Mouse (Mus musculus) hindbrain, embryonic 14.5 days (tissue): ENCODE measurements around the gene Xpnpep1. TPM values are rescaled to one million over a fixed set of nuclear protein-coding genes. Genes with fewer than 3 reads are reported as not detected.

ENCODE experiments used
- ATAC-seq: fragments of 200-750 bp; cut with Nextera tagmentation; 2 replicates; pipeline ENCODE4 v1.8.0; 2017; ENCODE audit warnings: moderate number of reproducible peaks, mild to moderate bottlenecking, moderate TSS enrichment, moderate library complexity; ENCODE audit not compliant: low FRiP score
- DNase-seq: peaks from one replicate; pipeline ENCODE4 v3.0.0-alpha.2; 2015; ENCODE audit warnings: low spot score
- H3K27ac ChIP-seq: fragments of 300-500 bp; sonication (generic); 2 replicates; pipeline ENCODE4 v1.5.1; 2014; ENCODE audit warnings: mild to moderate bottlenecking, moderate library complexity
- H3K27me3 ChIP-seq: fragments of 300-500 bp; sonication (generic); 2 replicates; pipeline ENCODE4 v1.6.1; 2014; ENCODE audit warnings: mild to moderate bottlenecking, low read length, mixed read lengths; ENCODE audit not compliant: control insufficient read depth, insufficient read depth
- H3K36me3 ChIP-seq: fragments of 300-500 bp; sonication (generic); replicated peaks from 2 replicates; pipeline ENCODE4 v1.6.1; 2014; ENCODE audit not compliant: control insufficient read depth, insufficient read depth
- H3K4me1 ChIP-seq: fragments of 300-500 bp; sonication (generic); replicated peaks from 2 replicates; pipeline ENCODE4 v1.6.1; 2014; ENCODE audit warnings: antibody characterized with exemption, low read length, mixed read lengths; ENCODE audit not compliant: control insufficient read depth, insufficient read depth
- H3K4me2 ChIP-seq: fragments of 300-500 bp; sonication (generic); replicated peaks from 2 replicates; pipeline ENCODE4 v1.6.1; 2014; ENCODE audit warnings: mild to moderate bottlenecking, moderate library complexity
- H3K4me3 ChIP-seq: fragments of 300-500 bp; sonication (generic); replicated peaks from 2 replicates; pipeline ENCODE4 v1.5.1; 2014; ENCODE audit warnings: mild to moderate bottlenecking, low read length
- H3K9ac ChIP-seq: fragments of 300-500 bp; sonication (generic); 2 replicates; pipeline ENCODE4 v1.6.1; 2014
- H3K9me3 ChIP-seq: fragments of 300-500 bp; sonication (generic); 2 replicates; pipeline ENCODE4 v1.6.1; 2016; ENCODE audit warnings: low read length; ENCODE audit not compliant: control insufficient read depth
- WGBS: fragments of 180-500 bp; shearing (Covaris S2); extraction: QIAGEN DNeasy Blood & Tissue Kit; methylation state at CpG from one replicate; pipeline ENCODE4 v1.1.7; 2014; 5-methylcytosine and 5-hydroxymethylcytosine counted together
- polyA plus RNA-seq: library from polyadenylated mRNA; unstranded; fragments of >200 nt; fragmentation: Nextera tagmentation; extraction: Ambion mirVana; gene quantifications from 2 replicates; pipeline ENCODE4 v1.2.1, GENCODE M21; 2014

Gene Xpnpep1
- polyA plus RNA-seq, 1 experiment from 2014 or later, result 135 TPM

- 74% methylated on average over 5 of the region's 5 CpGs for WGBS
These were observed 29.1 kb downstream of the Xpnpep1 start for GRCm38 (mm10) chr19:53010941-53011340.

DNA sequence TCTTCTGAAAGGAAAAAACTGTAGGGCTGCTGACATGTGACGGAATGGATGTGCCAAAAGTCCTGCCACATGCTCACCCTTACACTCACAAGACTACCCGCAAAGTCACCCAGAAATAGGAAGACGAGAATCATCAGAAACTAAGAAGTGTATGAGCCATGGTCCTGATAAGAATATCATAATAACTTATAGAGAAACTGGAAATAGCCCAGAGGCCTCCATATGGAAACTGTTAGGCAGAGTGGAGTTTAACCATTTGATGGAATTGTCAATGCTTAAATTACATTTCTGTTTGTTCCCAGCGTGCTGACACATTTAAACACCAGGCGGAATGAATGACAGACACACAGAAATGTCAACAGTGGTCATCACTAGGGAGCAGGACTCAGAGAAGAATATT lies 31.1 kb downstream of the Xpnpep1 start:
- Histone ChIP-seq H3K9me3 (no peaks in the 10 kb centered on the region), H3K4me2 (no peak overlapping the region), H3K9ac (no peak overlapping the region), H3K36me3 (peaks cover 74% of the 10 kb centered on the region), H3K4me3 (no peak overlapping the region), H3K4me1 (no peaks in the 10 kb centered on the region), H3K27ac (no peak overlapping the region), H3K27me3 (no peaks in the 10 kb centered on the region)
- no peak for ATAC-seq
- no peak for DNase-seq
- 87% methylated on average over 5 of the region's 5 CpGs for WGBS

More at GRCm38 (mm10) chr19:53010941-53011340, 29.1 kb downstream of the Xpnpep1 start:
- H3K27me3 ChIP-seq, result no peaks in the 10 kb centered on the region
- H3K9me3 ChIP-seq, result no peaks in the 10 kb centered on the region
- peaks cover 55% of the 10 kb centered on the region for H3K36me3 ChIP-seq
- no peak overlapping the region for H3K9ac ChIP-seq
- 0 out of 2 replicates have a peak, but pooled peaks have one; percentile 14 for ATAC-seq
- no peaks in the 10 kb centered on the region for H3K4me1 ChIP-seq
- H3K4me3 ChIP-seq, result no peak overlapping the region
- DNase-seq, result no peak
- no peak overlapping the region for H3K4me2 ChIP-seq
- H3K27ac ChIP-seq, result no peak overlapping the region

- peaks cover 80% of the 10 kb centered on the region for H3K36me3 ChIP-seq
- ATAC-seq (peak; percentile 44; the same call in 1 of the 2 replicates), DNase-seq (peak; percentile 70)
- no peaks in the 10 kb centered on the region for H3K9me3 ChIP-seq
- H3K9ac ChIP-seq, result no peak overlapping the region
- H3K27me3 ChIP-seq, result no peaks in the 10 kb centered on the region
- 61% methylated on average over 6 of the region's 6 CpGs for WGBS
- no peak overlapping the region for H3K4me3 ChIP-seq
- no peaks in the 10 kb centered on the region for H3K4me1 ChIP-seq
- no peak overlapping the region for H3K27ac ChIP-seq
- H3K4me2 ChIP-seq, result no peak overlapping the region
These were observed 31.9 kb downstream of the Xpnpep1 start for GRCm38 (mm10) chr19:53008020-53008705.

- no peaks in the 10 kb centered on the region for H3K9me3 ChIP-seq
- ATAC-seq (no peak), DNase-seq (no peak)
- no peaks in the 10 kb centered on the region for H3K27me3 ChIP-seq
- WGBS, result 97% methylated on average over 19 of the region's 19 CpGs
- H3K4me1 ChIP-seq, result no peaks in the 10 kb centered on the region
- H3K36me3 ChIP-seq, result peaks cover 81% of the 10 kb centered on the region
- H3K4me3 ChIP-seq, result no peak overlapping the region
- no peak overlapping the region for H3K9ac ChIP-seq
- no peak overlapping the region for H3K4me2 ChIP-seq
- H3K27ac ChIP-seq, result no peak overlapping the region
These were observed 34.0 kb downstream of the Xpnpep1 start for GRCm38 (mm10) chr19:53005978-53006377.

GRCm38 (mm10) chr19:53003554-53004365 lies 36.3 kb downstream of the Xpnpep1 start:
- ATAC-seq, result no peak
- no peak overlapping the region for H3K9ac ChIP-seq
- H3K4me2 ChIP-seq, result no peak overlapping the region
- no peaks in the 10 kb centered on the region for H3K9me3 ChIP-seq
- no peaks in the 10 kb centered on the region for H3K27me3 ChIP-seq
- H3K36me3 ChIP-seq, result peaks cover 84% of the 10 kb centered on the region
- H3K4me3 ChIP-seq, result no peak overlapping the region
- DNase-seq, result no peak
- H3K4me1 ChIP-seq, result no peaks in the 10 kb centered on the region
- 96% methylated on average over 22 of the region's 22 CpGs for WGBS
- no peak overlapping the region for H3K27ac ChIP-seq

- no peak for ATAC-seq
- H3K4me1 ChIP-seq, result no peaks in the 10 kb centered on the region
- H3K9ac ChIP-seq, result no peak overlapping the region
- H3K4me3 ChIP-seq, result no peak overlapping the region
- H3K27me3 ChIP-seq, result no peaks in the 10 kb centered on the region
- WGBS, result 96% methylated on average over 23 of the region's 23 CpGs
- H3K36me3 ChIP-seq, result peaks cover 95% of the 10 kb centered on the region
- H3K4me2 ChIP-seq, result no peak overlapping the region
- no peak overlapping the region for H3K27ac ChIP-seq
- no peaks in the 10 kb centered on the region for H3K9me3 ChIP-seq
- no peak for DNase-seq
These were observed 37.6 kb downstream of the Xpnpep1 start for GRCm38 (mm10) chr19:53002166-53003095.

DNA sequence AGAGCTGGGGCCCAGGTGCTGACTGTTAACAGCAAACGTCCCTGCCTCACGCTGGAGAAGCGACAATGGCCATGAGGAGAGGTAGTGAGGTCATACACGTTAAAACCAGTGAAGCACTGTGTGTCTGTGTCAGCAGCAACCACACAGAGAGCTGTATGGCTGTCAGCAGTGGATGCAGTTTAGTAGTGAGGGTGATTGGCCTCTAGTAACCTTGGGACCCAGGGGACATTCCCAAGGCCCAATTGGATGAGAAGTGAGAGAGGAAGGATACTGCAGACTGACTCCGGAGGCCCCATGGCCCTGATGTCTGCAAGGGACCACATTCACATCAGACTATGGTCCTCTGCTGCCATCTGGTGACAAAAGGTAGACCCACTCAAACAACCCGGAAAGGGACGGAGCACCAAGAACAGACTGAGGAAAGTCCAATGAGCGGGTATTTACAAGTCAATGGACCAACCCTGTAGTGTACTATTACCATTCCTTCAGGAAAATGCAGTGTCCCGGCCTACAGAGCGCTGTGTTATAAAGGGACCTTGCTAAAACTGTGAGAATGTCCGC lies 47.1 kb downstream of the Xpnpep1 start:
- Histone ChIP-seq H3K36me3 (peaks cover 61% of the 10 kb centered on the region), H3K27me3 (no peaks in the 10 kb centered on the region), H3K4me2 (no peak overlapping the region), H3K9ac (no peak overlapping the region), H3K4me3 (no peak overlapping the region), H3K27ac (no peak overlapping the region), H3K4me1 (no peaks in the 10 kb centered on the region), H3K9me3 (no peaks in the 10 kb centered on the region)
- peak; percentile 75; the same call in 1 of the 2 replicates for ATAC-seq
- 73% methylated on average over 11 of the region's 11 CpGs for WGBS
- DNase-seq, result peak; percentile 79

DNA sequence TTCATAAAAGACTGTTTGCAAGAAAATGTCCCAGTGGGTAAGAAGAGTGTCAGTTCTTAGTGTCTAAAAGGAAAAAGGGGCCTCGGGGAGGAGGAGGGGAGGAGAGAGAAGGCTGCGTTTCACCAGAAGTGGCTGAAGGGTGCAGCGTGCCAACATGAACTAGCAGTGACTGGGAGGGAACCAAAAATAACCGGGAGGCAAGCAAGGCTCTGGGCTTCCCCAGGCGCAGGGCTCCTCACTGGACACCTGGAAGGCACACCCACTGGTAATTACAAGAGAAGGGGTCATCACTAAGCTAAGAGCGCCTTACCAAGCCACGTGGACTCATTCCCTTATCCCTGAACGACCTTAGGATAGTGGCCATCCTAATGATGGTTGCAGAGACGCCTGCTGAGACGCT lies 48.1 kb downstream of the Xpnpep1 start:
- no peaks in the 10 kb centered on the region for H3K4me1 ChIP-seq
- H3K4me2 ChIP-seq, result no peak overlapping the region
- no peaks in the 10 kb centered on the region for H3K9me3 ChIP-seq
- ATAC-seq (no peak), DNase-seq (no peak)
- 87% methylated on average over 10 of the region's 10 CpGs for WGBS
- no peak overlapping the region for H3K27ac ChIP-seq
- H3K36me3 ChIP-seq, result peaks cover 51% of the 10 kb centered on the region
- H3K9ac ChIP-seq, result no peak overlapping the region
- H3K4me3 ChIP-seq, result no peak overlapping the region
- no peaks in the 10 kb centered on the region for H3K27me3 ChIP-seq
